Mouse (Mus musculus): ENCODE data around the gene Espn.

DNA sequence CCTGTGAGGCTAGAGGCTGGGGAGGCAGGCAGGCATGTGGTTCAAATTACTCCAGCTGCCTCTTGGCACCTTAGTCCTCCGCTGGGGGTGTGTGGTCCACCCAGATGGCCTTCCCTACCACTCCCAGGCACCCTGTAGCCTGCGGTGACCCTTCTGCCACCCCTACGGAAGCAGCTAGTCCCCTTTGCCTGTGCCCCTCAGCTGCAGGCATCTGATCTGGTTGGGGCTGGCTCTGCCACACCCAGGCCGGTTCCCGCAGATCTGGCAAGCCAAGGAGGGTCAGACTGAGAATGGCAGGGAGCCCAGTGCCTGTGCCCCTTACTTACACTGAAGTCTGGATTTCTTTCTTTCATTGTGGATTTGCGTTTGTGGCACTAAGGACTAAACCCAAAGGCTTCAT lies 78.5 kb downstream of the Espn start:
- no peak for TF ChIP-seq CTCF (IDR thresholded peaks at IDR 0.05; ENCODE audit: low read depth, low read length)
- no peak for TF ChIP-seq GATA2 (IDR thresholded peaks at IDR 0.05; ENCODE audit: borderline replicate concordance, low read depth, low read length)

All from G1E (cell line).